ENCODE assay signal across 8 mouse cellular contexts in the genomic region with DNA sequence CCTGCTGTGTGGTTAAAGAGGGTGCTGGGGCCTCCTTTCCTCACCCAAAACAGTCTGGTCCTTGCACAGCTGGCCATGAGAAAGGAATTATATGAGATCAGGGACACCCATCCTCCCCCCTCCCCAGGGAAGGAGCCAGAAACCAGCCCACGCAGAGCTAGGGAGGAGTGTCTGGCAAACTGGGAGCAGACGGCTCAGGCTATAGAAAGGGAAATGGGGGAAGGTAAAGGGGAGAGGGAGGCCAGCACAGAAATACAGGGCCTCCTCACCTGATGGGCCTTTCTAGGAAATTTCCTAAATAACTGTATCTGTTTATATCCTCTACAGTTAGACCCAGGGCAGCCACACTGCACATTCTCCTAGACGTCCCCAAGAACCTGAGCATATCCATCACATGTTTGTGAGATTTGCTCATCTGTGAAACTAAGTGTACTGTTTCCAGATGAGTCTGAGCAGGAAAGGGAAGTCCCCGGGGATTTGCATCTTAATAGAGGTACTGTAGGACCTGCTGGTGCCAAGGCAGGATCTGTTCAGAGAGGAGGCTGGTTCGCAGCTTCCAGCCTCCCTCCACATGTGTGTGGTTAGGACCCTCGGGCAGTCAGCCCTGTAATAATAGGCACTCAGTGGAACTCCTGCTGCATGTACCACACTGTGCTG. TPM values are rescaled to one million over a fixed set of nuclear protein-coding genes. Genes with fewer than 3 reads are reported as not detected.
A peak's percentile ranks its signal among the peaks of the same experiment; 100 is the strongest.
DNase-seq lines count a peak whose midpoint lies in the region; ATAC-seq and TF ChIP-seq lines count a peak whose summit lies in the region.
"Had no signal": no experiment of that assay in that cellular context is flagged by ENCODE, and none has a peak within 500 bp of the region (broad histone marks: within the 10 kb centered on the region; RNA-seq: fewer than 3 reads in every experiment).

No protein-coding gene starts in this region.

- peak overlapping the region; percentile 82 for H3K27ac ChIP-seq in layer of hippocampus, adult 2 months
- 0 out of 2 replicates have a peak overlapping the region, but pooled peaks have one; percentile 40 for H3K27ac ChIP-seq in embryonic facial prominence, embryonic 13.5 days
- H3K27ac ChIP-seq in olfactory bulb, adult 2 months (ENCODE audit: insufficient read depth, low read depth, low read length): peak overlapping the region; percentile 47
- H3K27ac ChIP-seq: liver, embryonic 15.5 days had no signal

- no peak for ATAC-seq in embryonic facial prominence, embryonic 13.5 days (ENCODE audit: insufficient number of reproducible peaks, insufficient read depth, low FRiP score, low TSS enrichment, low read depth)

- peaks cover 50% of the 10 kb centered on the region for H3K4me1 ChIP-seq in embryonic facial prominence, embryonic 13.5 days
- H3K4me1 ChIP-seq in olfactory bulb, adult 2 months (ENCODE audit: control insufficient read depth, insufficient read depth, low read length): peaks cover 64% of the 10 kb centered on the region

- no peaks in the 10 kb centered on the region for H3K9me3 ChIP-seq in embryonic facial prominence, embryonic 13.5 days
- H3K9me3 ChIP-seq: liver, embryonic 15.5 days had no signal

- 16% methylated on average over 6 of the region's 6 CpGs for WGBS in embryonic facial prominence, embryonic 13.5 days
- 32% methylated on average over 6 of the region's 6 CpGs for WGBS in olfactory bulb, adult 2 months

- DNase-seq in layer of hippocampus, adult 2 months (ENCODE audit: low spot score in 2 of 2): no peak
- DNase-seq in layer of hippocampus, postnatal 10 days (ENCODE audit: low spot score in 2 of 2): no peak
- DNase-seq in NIH3T3 (ENCODE audit: low read depth): peak; percentile 15
- DNase-seq in adrenal gland, postnatal 10 days: no peak
- no peak for DNase-seq in lung, postnatal 25 days (ENCODE audit: low spot score)

- no peak for TF ChIP-seq CTCF in layer of hippocampus, adult 2 months (conservative IDR thresholded peaks at IDR 0.05)
- TF ChIP-seq CTCF in olfactory bulb, adult 2 months (IDR thresholded peaks at IDR 0.05; ENCODE audit: insufficient read depth, low read depth, low read length): no peak

- H3K4me2 ChIP-seq in embryonic facial prominence, embryonic 13.5 days: no peak overlapping the region
- H3K4me2 ChIP-seq: liver, embryonic 15.5 days had no signal

- peaks cover 2% of the 10 kb centered on the region; the same call in 1 of the 2 replicates for H3K27me3 ChIP-seq in embryonic facial prominence, embryonic 13.5 days

- peaks cover 43% of the 10 kb centered on the region for H3K36me3 ChIP-seq in embryonic facial prominence, embryonic 13.5 days
- H3K36me3 ChIP-seq: liver, embryonic 15.5 days had no signal

- peak overlapping the region; percentile 40; the same call in 1 of the 2 replicates for H3K9ac ChIP-seq in embryonic facial prominence, embryonic 13.5 days
- H3K9ac ChIP-seq: liver, embryonic 15.5 days had no signal

- no peak overlapping the region; the same call in 1 of the 2 replicates for H3K4me3 ChIP-seq in layer of hippocampus, adult 2 months
- no peak overlapping the region for H3K4me3 ChIP-seq in embryonic facial prominence, embryonic 13.5 days
- no peak overlapping the region for H3K4me3 ChIP-seq in olfactory bulb, adult 2 months (ENCODE audit: insufficient read depth, low read depth, low read length)
- H3K4me3 ChIP-seq: liver, embryonic 15.5 days had no signal

- no peak for TF ChIP-seq POLR2A in olfactory bulb, adult 2 months (IDR thresholded peaks at IDR 0.05; ENCODE audit: insufficient read depth, low read depth, low read length)

RNA-seq across cellular contexts. Expression of gene Tyro3, which starts 6.2 kb away (rescaled TPM):
- 10 to 100 TPM; 75.5 to 80.8 TPM for total RNA-seq in layer of hippocampus, adult 2 months (2021)
- total RNA-seq in layer of hippocampus, postnatal 10 days (2021): 10 to 100 TPM; 48.6 to 64.7 TPM
- polyA plus RNA-seq in embryonic facial prominence, embryonic 13.5 days (2015; fragmentation: Nextera tagmentation; extraction: Ambion mirVana): 27.3 and 28.5 TPM in 2 replicates
- not detected in 2 replicates for polyA plus RNA-seq in olfactory bulb, adult 2 months (2012; ENCODE audit: insufficient read depth, insufficient read length, low replicate concordance, missing spikeins)
- total RNA-seq in adrenal gland, postnatal 10 days (2021): 1 to 10 TPM; 6.0 to 8.8 TPM

RNA-seq across cellular contexts. Expression of gene Rpap1, which starts 16.4 kb away (rescaled TPM):
- 10 to 100 TPM; 18.6 to 19.6 TPM for total RNA-seq in layer of hippocampus, adult 2 months (2021)
- 10 to 100 TPM; 16.4 to 16.7 TPM for total RNA-seq in layer of hippocampus, postnatal 10 days (2021)
- polyA plus RNA-seq in embryonic facial prominence, embryonic 13.5 days (2015; fragmentation: Nextera tagmentation; extraction: Ambion mirVana): 31.5 and 31.9 TPM in 2 replicates
- not detected in 2 replicates for polyA plus RNA-seq in olfactory bulb, adult 2 months (2012; ENCODE audit: insufficient read depth, insufficient read length, low replicate concordance, missing spikeins)
- 10 to 100 TPM; 17.0 to 21.6 TPM for total RNA-seq in adrenal gland, postnatal 10 days (2021)

RNA-seq across cellular contexts. Expression of gene Ltk, which starts 43.5 kb away (rescaled TPM):
- 10 to 100 TPM; 13.7 to 14.3 TPM for total RNA-seq in layer of hippocampus, adult 2 months (2021)
- 1 to 10 TPM; 3.6 to 4.8 TPM for total RNA-seq in layer of hippocampus, postnatal 10 days (2021)
- polyA plus RNA-seq in embryonic facial prominence, embryonic 13.5 days (2015; fragmentation: Nextera tagmentation; extraction: Ambion mirVana): 0.18 TPM in 1 of 2 replicates, not detected in the other
- not detected in 2 replicates for polyA plus RNA-seq in olfactory bulb, adult 2 months (2012; ENCODE audit: insufficient read depth, insufficient read length, low replicate concordance, missing spikeins)
- 1 to 10 TPM in 1 of 2 experiments, under 1 TPM in 1; 0.57 to 1.3 TPM for total RNA-seq in adrenal gland, postnatal 10 days (2021)

Comparison
In these comparisons a context has a peak if more than half of its experiments do, and no peak if none do; other contexts are left out.
1. RNA of gene Tyro3, which starts 6.2 kb away (total RNA-seq): 75.5 to 80.8 TPM in layer of hippocampus, adult 2 months and 48.6 to 64.7 TPM in layer of hippocampus, postnatal 10 days; 6.0 to 8.8 TPM in adrenal gland, postnatal 10 days; every median in the first group is over 4 times any median in the second.
2. Peak in every context shown above with its lines, with median percentiles within 50 percentile points of each other: H3K27ac ChIP-seq.